Mouse (Mus musculus) lung, embryonic 16.5 days (tissue): ENCODE data around the gene Zfp318. TPM values are rescaled to one million over a fixed set of nuclear protein-coding genes. Genes with fewer than 3 reads are reported as not detected.

Experiments
- ATAC-seq: fragments of 200-750 bp; cut with Nextera tagmentation; 2 replicates; pipeline ENCODE4 v1.8.0; 2017; ENCODE audit warnings: low read depth, mild to moderate bottlenecking, moderate library complexity
- H3K27ac ChIP-seq: fragments of 300-500 bp; sonication (generic); 2 replicates; pipeline ENCODE4 v1.5.1; 2014; ENCODE audit warnings: mild to moderate bottlenecking, control low read depth, low read length
- H3K27me3 ChIP-seq: fragments of 300-500 bp; sonication (generic); 2 replicates; pipeline ENCODE4 v1.6.1; 2014; ENCODE audit warnings: low read depth, low read length, mixed read lengths; ENCODE audit not compliant: control insufficient read depth, insufficient read depth
- H3K36me3 ChIP-seq: fragments of 300-500 bp; sonication (generic); 2 replicates; pipeline ENCODE4 v1.6.1; 2014; ENCODE audit warnings: low read length; ENCODE audit not compliant: control insufficient read depth, insufficient read depth
- H3K4me1 ChIP-seq: fragments of 300-500 bp; sonication (generic); replicated peaks from 2 replicates; pipeline ENCODE4 v1.6.1; 2014; ENCODE audit warnings: low read length, mixed read lengths; ENCODE audit not compliant: control insufficient read depth, insufficient read depth
- H3K4me2 ChIP-seq: fragments of 300-500 bp; sonication (generic); 2 replicates; pipeline ENCODE4 v1.6.1; 2014; ENCODE audit warnings: low read depth, low read length, control low read depth
- H3K4me3 ChIP-seq: fragments of 300-500 bp; sonication (generic); 2 replicates; pipeline ENCODE4 v1.5.1; 2014; ENCODE audit warnings: mild to moderate bottlenecking, low read length, control low read depth
- H3K9ac ChIP-seq: fragments of 300-500 bp; sonication (generic); 2 replicates; pipeline ENCODE4 v1.6.1; 2014; ENCODE audit warnings: low read length, control low read depth
- H3K9me3 ChIP-seq: fragments of 300-500 bp; sonication (generic); 2 replicates; pipeline ENCODE4 v1.6.1; 2016; ENCODE audit warnings: low read length; ENCODE audit not compliant: control insufficient read depth
- WGBS: fragments of 180-500 bp; shearing (Covaris S2); extraction: QIAGEN DNeasy Blood & Tissue Kit; methylation state at CpG from one replicate; pipeline ENCODE4 v1.1.7; 2014; 5-methylcytosine and 5-hydroxymethylcytosine counted together
- polyA plus RNA-seq: library from polyadenylated mRNA; unstranded; fragments of >200 nt; fragmentation: Nextera tagmentation; extraction: Ambion mirVana; gene quantifications from 2 replicates; pipeline ENCODE4 v1.2.1, GENCODE M21; 2015

Gene Zfp318
- polyA plus RNA-seq, 1 experiment from 2014 or later: 6.0 TPM

DNA sequence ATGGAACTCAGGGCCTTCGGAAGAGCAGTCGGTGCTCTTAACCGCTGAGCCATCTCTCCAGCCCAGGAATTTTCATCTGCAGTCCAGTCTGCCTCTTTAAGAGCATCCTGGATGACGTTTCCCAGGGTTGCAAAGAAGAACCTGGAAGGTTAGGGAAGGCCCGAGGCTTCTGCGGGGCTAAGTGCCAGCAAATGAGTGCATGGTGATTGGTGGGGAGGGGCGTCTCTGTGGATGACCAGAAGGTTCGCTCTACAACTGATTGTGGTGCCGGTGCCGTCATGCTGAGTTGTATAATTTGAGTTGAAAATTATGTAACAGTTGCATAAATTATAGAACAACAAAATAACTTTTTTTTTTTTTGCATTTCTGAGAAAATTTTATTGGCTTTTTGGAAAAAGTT lies 55.6 kb downstream of the Zfp318 start:
- 81% methylated on average over 10 of the region's 10 CpGs for WGBS
- Histone ChIP-seq H3K9ac (no peak overlapping the region), H3K36me3 (no peaks in the 10 kb centered on the region), H3K9me3 (no peaks in the 10 kb centered on the region), H3K4me3 (no peak overlapping the region), H3K27me3 (peaks cover 17% of the 10 kb centered on the region; the same call in 1 of the 2 replicates), H3K4me1 (no peaks in the 10 kb centered on the region; the same call in 1 of the 2 replicates), H3K27ac (no peak overlapping the region), H3K4me2 (no peak overlapping the region)
- no peak for ATAC-seq

DNA sequence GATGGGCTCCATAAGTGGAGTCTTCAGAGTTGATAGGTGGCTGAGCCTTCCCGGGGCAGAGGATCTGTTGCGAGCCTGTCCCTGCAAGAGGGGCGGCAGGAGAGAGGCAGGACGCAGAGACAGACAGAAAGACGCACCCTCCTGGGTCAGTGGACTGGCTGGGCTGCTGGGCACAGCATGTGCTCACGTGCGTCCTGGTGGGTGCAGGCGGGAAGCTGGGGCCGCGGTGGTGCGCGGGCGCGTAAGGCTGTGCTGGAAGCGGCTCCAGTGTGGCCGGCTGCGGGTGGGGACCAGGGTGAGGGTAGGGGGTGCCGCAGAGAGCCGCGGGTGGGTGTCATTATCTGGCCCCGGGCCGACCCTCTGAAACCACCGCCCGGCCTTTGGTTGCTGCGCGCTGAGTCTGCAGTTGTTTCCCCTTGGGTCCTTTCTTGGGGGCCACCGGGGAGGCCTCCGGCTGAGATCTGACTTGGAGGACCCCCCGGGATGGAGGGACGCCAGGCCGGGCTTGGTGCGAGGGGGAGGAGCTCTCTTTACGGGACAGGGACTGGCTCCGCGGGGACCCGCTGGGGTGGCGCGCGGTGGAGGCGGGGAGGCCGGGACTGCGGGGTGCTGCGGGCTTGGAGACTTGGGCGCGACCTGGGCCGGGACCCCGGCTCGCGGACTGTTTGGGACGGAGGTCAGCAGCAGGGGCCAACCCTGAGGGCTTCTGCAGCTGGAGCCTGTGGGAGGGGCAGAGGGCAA lies 61.5 kb downstream of the Zfp318 start:
- Histone ChIP-seq H3K9me3 (no peaks in the 10 kb centered on the region), H3K4me2 (peak overlapping the region; percentile 85), H3K4me3 (peak overlapping the region; percentile 51), H3K27ac (no peak overlapping the region), H3K36me3 (no peaks in the 10 kb centered on the region), H3K27me3 (peaks cover 24% of the 10 kb centered on the region), H3K4me1 (peaks cover 2% of the 10 kb centered on the region; the same call in 1 of the 2 replicates), H3K9ac (peak overlapping the region; percentile 59)
- WGBS: 3% methylated on average over 41 of the region's 50 CpGs
- ATAC-seq: peak; percentile 69

DNA sequence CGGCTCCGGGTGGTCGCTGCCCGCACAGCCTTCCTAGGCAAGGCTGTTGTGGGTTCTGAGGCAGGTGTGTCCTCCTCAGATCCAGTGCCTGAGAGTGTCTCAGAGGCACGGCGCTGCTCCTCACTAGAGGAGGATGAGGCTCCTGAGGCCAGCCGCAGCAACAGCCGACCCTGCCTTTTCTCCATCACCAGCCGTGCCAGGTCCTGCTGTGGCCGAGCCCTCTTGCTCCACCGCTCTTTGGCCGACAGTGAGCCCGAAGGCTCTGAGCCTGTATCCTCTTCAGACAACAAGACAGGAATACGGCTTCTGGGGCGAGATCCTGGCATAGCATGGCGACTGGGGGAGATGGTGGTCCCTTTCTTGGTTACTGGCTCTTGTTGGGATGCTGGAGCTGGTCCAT lies 62.7 kb downstream of the Zfp318 start:
- Histone ChIP-seq H3K4me2 (no peak overlapping the region), H3K9me3 (no peaks in the 10 kb centered on the region), H3K4me1 (peaks cover 2% of the 10 kb centered on the region; the same call in 1 of the 2 replicates), H3K36me3 (no peaks in the 10 kb centered on the region), H3K27me3 (peaks cover 24% of the 10 kb centered on the region), H3K27ac (no peak overlapping the region), H3K9ac (no peak overlapping the region), H3K4me3 (no peak overlapping the region)
- 93% methylated on average over 16 of the region's 16 CpGs for WGBS
- no peak for ATAC-seq

DNA sequence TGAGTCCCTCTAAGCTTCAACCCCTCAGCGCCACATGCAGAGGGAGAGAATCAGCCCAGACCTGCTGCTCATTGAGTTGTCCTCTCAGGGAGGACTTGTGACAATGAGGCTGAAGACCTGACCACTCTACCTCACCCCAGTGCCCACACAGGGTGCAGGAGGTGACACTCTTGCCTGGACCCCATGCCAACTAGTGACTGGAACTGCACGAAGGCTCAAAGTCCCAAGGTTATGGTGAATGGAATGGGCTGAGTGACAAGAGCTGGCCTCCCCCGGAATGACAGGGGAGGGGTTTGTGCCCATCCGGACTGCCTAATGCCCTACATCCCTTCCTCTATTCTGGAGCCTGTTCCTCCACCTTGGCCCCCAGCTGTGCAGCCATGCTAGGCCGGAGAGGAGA lies 69.2 kb downstream of the Zfp318 start:
- H3K4me1 ChIP-seq: peaks cover 18% of the 10 kb centered on the region
- 35% methylated on average over 5 of the region's 5 CpGs for WGBS
- no peaks in the 10 kb centered on the region for H3K36me3 ChIP-seq
- no peak for ATAC-seq
- H3K27ac ChIP-seq: no peak overlapping the region
- H3K4me3 ChIP-seq: no peak overlapping the region
- H3K9me3 ChIP-seq: no peaks in the 10 kb centered on the region
- H3K27me3 ChIP-seq: peaks cover 40% of the 10 kb centered on the region
- no peak overlapping the region for H3K9ac ChIP-seq
- no peak overlapping the region for H3K4me2 ChIP-seq

DNA sequence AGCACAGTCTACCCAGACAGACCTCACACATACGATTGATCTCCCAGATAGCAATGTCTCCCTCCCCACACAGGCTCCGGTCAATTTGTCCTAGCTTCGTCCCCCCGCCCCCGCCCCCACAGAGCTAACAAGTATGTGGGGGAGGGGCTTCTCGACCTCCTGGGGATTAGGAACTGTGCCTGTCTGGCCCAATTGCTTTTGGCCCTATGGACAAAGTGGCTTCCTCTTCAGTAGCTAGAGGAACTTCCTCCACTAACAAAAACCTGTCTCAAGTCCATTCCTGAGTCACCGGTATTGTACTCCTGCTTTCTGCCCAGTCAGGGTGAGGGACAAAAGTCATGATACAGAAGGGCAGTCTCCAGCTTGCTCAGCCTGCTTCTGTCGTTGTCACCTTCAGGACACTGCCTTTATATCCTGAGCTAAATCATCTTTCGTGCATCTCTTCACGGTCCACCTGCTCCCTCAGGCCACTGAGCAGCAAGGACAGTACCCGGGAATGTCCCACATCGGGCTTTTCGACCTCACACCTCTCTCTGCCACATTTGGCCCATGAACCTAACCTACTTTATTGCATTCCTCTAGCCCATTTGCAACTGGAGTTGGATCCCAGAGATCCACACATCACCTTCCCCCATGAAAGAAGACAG lies 69.9 kb downstream of the Zfp318 start:
- Histone ChIP-seq H3K9me3 (no peaks in the 10 kb centered on the region), H3K27ac (no peak overlapping the region), H3K9ac (no peak overlapping the region), H3K4me1 (peaks cover 18% of the 10 kb centered on the region), H3K36me3 (no peaks in the 10 kb centered on the region), H3K27me3 (peaks cover 40% of the 10 kb centered on the region), H3K4me3 (no peak overlapping the region), H3K4me2 (no peak overlapping the region)
- WGBS: 10% methylated on average over 13 of the region's 13 CpGs
- ATAC-seq: no peak

DNA sequence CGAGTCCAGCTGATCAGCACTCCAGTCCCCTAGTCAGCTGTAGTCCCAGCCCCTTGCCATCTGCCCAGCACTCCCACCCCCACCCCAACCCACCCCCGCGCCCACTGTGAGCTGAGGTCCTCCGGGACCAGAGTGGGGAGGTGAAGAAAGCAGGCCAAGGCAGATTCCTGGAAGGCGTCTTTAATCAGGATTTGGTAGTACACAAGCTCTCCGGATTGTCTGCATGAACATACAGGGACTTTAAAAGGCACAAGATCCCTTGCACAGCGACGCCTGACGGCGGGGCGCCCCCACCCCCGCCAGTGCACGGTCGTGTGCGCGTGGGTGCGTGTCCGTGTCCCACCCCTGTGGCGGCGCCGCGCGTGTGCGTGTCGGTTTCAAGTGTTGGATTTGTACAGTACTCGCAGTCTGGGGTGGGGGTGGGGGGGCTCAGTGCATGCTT lies 70.5 kb downstream of the Zfp318 start:
- Histone ChIP-seq H3K27me3 (peaks cover 45% of the 10 kb centered on the region), H3K27ac (no peak overlapping the region), H3K9ac (peak overlapping the region; percentile 5; the same call in 1 of the 2 replicates), H3K4me2 (peak overlapping the region; percentile 76), H3K9me3 (no peaks in the 10 kb centered on the region), H3K4me3 (peak overlapping the region; percentile 49), H3K4me1 (peaks cover 18% of the 10 kb centered on the region), H3K36me3 (no peaks in the 10 kb centered on the region)
- under 1% methylated on average over 26 of the region's 26 CpGs for WGBS
- ATAC-seq: no peak

DNA sequence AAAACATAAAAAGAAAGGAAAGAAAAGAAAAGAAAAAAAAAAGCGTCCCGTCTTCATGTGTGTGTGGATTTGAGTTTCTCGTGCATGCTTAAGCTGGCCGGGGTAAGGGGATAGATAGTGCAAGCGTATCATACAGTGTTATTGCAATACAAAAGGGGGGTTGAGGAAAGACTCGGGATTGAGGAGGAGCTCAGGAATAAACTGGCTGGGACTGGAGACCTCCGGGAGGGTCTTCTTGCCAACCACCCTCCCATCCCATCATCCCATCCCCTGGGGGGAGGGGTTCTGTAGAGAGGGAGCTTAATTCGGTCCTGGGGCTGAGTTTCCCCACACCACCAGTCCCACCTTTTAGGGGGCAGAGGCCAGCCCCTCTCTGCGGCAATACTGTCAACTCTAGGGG lies 71.0 kb downstream of the Zfp318 start:
- peak overlapping the region; percentile 76 for H3K4me2 ChIP-seq
- no peak overlapping the region for H3K27ac ChIP-seq
- no peak overlapping the region for H3K9ac ChIP-seq
- H3K4me1 ChIP-seq: peaks cover 18% of the 10 kb centered on the region
- H3K36me3 ChIP-seq: no peaks in the 10 kb centered on the region
- peak overlapping the region; percentile 49 for H3K4me3 ChIP-seq
- no peak for ATAC-seq
- no peaks in the 10 kb centered on the region for H3K9me3 ChIP-seq
- peaks cover 50% of the 10 kb centered on the region for H3K27me3 ChIP-seq
- 2% methylated on average over 9 of the region's 9 CpGs for WGBS

DNA sequence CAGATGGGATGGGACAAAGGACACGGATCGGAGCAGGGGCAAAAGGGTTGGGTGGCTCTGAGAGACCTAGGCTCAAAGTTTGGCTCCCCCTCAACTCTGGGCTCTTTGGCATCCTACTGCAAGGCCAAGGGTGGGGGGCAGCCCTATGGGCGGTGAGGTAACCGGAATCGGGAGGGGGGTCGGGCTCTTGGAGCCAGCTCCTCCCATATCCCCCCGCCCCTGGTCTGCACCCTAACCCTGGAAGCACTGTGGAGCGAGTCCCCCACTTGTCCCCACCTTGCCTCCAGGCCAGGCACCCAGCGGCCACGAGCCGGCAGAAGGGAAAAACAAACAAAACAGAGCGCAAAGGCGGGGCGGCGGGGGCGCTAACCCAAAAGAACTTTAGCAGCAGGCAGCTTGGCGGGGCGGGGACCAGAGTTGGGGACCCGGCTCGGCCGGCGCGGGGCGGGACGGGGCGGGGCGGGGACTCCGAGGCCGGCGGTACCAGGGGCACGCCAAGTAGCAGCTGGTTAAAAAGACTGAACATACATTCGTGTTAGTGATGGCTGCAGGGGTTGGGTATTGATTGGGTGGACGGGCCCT lies 71.7 kb downstream of the Zfp318 start:
- H3K4me1 ChIP-seq: peaks cover 18% of the 10 kb centered on the region
- no peak overlapping the region for H3K27ac ChIP-seq
- peak overlapping the region; percentile 76 for H3K4me2 ChIP-seq
- H3K36me3 ChIP-seq: no peaks in the 10 kb centered on the region
- H3K9ac ChIP-seq: peak overlapping the region; percentile 44
- H3K27me3 ChIP-seq: peaks cover 57% of the 10 kb centered on the region
- WGBS: 1% methylated on average over 31 of the region's 33 CpGs
- peak overlapping the region; percentile 49 for H3K4me3 ChIP-seq
- no peaks in the 10 kb centered on the region for H3K9me3 ChIP-seq
- ATAC-seq: peak; percentile 68

DNA sequence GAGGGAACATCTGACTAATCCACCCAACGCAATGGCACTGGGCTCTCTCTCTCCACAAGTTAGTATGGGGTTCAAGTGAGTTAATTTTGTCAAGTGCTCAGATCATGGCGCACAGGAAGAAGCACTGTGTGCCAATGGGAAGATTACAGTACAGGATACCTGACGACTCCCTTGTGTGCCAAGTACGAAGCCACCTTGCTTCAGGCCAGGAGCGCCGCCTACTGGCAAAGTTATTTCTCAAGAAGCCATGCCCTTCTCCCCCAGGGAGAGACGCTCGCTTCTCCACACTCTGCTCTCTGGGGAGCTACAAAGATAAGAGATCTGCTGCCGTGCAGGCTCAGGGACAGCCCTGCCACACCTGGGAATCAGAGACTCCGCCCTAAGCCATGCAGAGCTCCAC lies 74.3 kb downstream of the Zfp318 start:
- Histone ChIP-seq H3K9me3 (no peaks in the 10 kb centered on the region), H3K27me3 (peaks cover 70% of the 10 kb centered on the region), H3K4me3 (no peak overlapping the region), H3K4me1 (peaks cover 25% of the 10 kb centered on the region), H3K36me3 (no peaks in the 10 kb centered on the region), H3K27ac (no peak overlapping the region), H3K9ac (no peak overlapping the region), H3K4me2 (no peak overlapping the region)
- no peak for ATAC-seq
- WGBS: 10% methylated on average over 10 of the region's 10 CpGs
